Mouse (Mus musculus): ENCODE measurements at regions not wholly inside any gene's neighbourhood (a gene's known extent, or its start where the extent isn't known, plus 50 kb on each side); places are given as distances from the start of the nearest gene placed in this dataset.

- TF ChIP-seq POLR2A (IDR thresholded peaks at IDR 0.05; ENCODE audit: low read depth, low read length) = no peak
- TF ChIP-seq CTCF (IDR thresholded peaks at IDR 0.05; ENCODE audit: extremely low read depth, insufficient read length, insufficient replicate concordance, low read depth, low read length) = no peak
These were observed 447.8 kb downstream of the Lrig3 start for GRCm38 (mm10) chr10:126413786-126414185.
